Mouse (Mus musculus) G1E (cell line): ENCODE measurements around the gene Asmt.

Experiments used
- CTCF ChIP-seq: IDR thresholded peaks from 2 replicates; pipeline ENCODE4 v1.5.1; 2012; ENCODE audit warnings: low read depth, low read length, inconsistent platforms, mixed read lengths
- GATA1 ChIP-seq: IDR thresholded peaks from 2 replicates; pipeline ENCODE4 v1.6.1; 2012; ENCODE audit warnings: borderline replicate concordance, low read length, inconsistent platforms, mixed read lengths
- GATA2 ChIP-seq: IDR thresholded peaks from 2 replicates; pipeline ENCODE4 v1.6.1; 2012; ENCODE audit warnings: low read depth, low read length, inconsistent platforms, borderline replicate concordance
- POLR2AphosphoS5 ChIP-seq: IDR thresholded peaks from 2 replicates; pipeline ENCODE4 v1.6.1; 2012; ENCODE audit warnings: low read depth, low read length, inconsistent platforms; ENCODE audit not compliant: insufficient replicate concordance
- TAL1 ChIP-seq: conservative IDR thresholded peaks from 2 replicates; pipeline ENCODE4 v1.6.1; 2012; ENCODE audit warnings: low read depth, low read length, inconsistent platforms, mixed read lengths

GRCm38 (mm10) chrX:170674885-170675876 is 2.7 kb downstream of the Asmt start:
- TF ChIP-seq CTCF (no peak), GATA2 (no peak), POLR2AphosphoS5 (no peak), GATA1 (no peak), TAL1 (no peak)
